Mouse (Mus musculus) intestine, embryonic 14.5 days (tissue): ENCODE data around the gene Tyro3. TPM values are rescaled to one million over a fixed set of nuclear protein-coding genes. Genes with fewer than 3 reads are reported as not detected.
A peak's percentile ranks its signal among the peaks of the same experiment; 100 is the strongest.

Experiments
- ATAC-seq: fragments of 200-750 bp; cut with Nextera tagmentation; replicated peaks from 2 replicates; pipeline ENCODE4 v1.8.0; 2017; ENCODE audit warnings: low read depth, moderate number of reproducible peaks, moderate TSS enrichment, moderate library complexity; ENCODE audit not compliant: low FRiP score, low TSS enrichment
- DNase-seq: peaks from one replicate; pipeline ENCODE4 v3.0.0-alpha.2; 2018; ENCODE audit warnings: low spot score
- H3K27ac ChIP-seq: fragments of 300-500 bp; sonication (generic); 2 replicates; pipeline ENCODE4 v1.5.1; 2014; ENCODE audit warnings: low read depth, mild to moderate bottlenecking, control low read depth
- H3K27me3 ChIP-seq: fragments of 300-500 bp; sonication (generic); replicated peaks from 2 replicates; pipeline ENCODE4 v1.6.1; 2014; ENCODE audit warnings: low read length, control low read depth; ENCODE audit not compliant: control insufficient read depth, insufficient read depth
- H3K36me3 ChIP-seq: fragments of 300-500 bp; sonication (generic); 2 replicates; pipeline ENCODE4 v1.6.1; 2014; ENCODE audit warnings: low read length, control low read depth; ENCODE audit not compliant: control insufficient read depth, insufficient read depth
- H3K4me1 ChIP-seq: fragments of 300-500 bp; sonication (generic); replicated peaks from 2 replicates; pipeline ENCODE4 v1.6.1; 2014; ENCODE audit warnings: low read length, control low read depth, mixed read lengths; ENCODE audit not compliant: control insufficient read depth, insufficient read depth
- H3K4me2 ChIP-seq: fragments of 300-500 bp; sonication (generic); 2 replicates; pipeline ENCODE4 v1.6.1; 2014; ENCODE audit warnings: low read length
- H3K4me3 ChIP-seq: fragments of 300-500 bp; sonication (generic); 2 replicates; pipeline ENCODE4 v1.5.1; 2014; ENCODE audit warnings: low read depth, low read length, control low read depth, mixed read lengths
- H3K9ac ChIP-seq: fragments of 300-500 bp; sonication (generic); 2 replicates; pipeline ENCODE4 v1.6.1; 2014; ENCODE audit warnings: mild to moderate bottlenecking, low read length
- H3K9me3 ChIP-seq: fragments of 300-500 bp; sonication (generic); 2 replicates; pipeline ENCODE4 v1.6.1; 2016; ENCODE audit warnings: low read length, control low read depth; ENCODE audit not compliant: control insufficient read depth
- WGBS: fragments of 180-500 bp; shearing (Covaris S2); extraction: QIAGEN DNeasy Blood & Tissue Kit; methylation state at CpG from one replicate; pipeline ENCODE4 v1.1.7; 2014; 5-methylcytosine and 5-hydroxymethylcytosine counted together
- polyA plus RNA-seq: library from polyadenylated mRNA; unstranded; fragments of >200 nt; fragmentation: Nextera tagmentation; extraction: Ambion mirVana; gene quantifications from 2 replicates; pipeline ENCODE4 v1.2.1, GENCODE M21; 2014

Gene Tyro3
- polyA plus RNA-seq, 1 experiment from 2014 or later, result 21.9 TPM

DNA sequence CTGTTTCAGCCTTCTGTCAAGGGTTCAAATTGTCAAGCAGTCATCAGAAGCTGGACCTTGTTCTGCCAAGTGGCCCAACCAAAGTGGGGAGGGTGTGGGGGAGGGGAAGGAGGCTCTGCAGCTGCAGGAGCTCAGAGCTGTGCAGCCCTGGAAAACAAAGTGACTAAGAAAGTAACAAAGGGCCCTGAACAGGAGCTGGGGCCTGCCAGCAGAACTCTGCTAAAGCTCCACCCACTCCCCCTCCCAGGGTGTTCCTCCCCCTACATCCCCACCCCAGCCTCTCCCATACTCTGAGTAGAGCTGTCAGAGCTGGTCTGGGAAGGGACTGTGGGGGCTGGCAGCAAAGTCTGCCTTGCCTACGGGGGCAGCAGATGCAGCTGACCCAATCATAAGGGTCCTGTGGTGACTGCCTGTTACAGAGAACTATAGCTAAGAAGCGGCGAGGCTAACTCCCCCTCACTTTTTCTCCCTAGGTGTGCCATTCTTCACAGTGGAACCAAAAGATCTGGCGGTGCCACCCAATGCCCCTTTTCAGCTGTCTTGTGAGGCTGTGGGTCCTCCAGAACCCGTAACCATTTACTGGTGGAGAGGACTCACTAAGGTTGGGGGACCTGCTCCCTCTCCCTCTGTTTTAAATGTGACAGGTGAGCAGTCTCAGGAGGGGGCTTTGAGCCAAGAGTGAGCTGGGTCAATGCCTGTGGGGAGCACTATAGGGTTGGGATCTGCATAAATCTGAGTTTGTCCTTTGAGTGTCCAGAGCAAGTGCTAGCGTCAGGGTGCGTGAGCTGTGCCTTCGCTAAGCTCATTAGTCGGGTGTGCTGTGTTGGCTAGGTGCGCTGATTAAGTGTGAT is 5.5 kb downstream of the Tyro3 start:
- H3K9ac ChIP-seq, result no peak overlapping the region; the same call in 1 of the 2 replicates
- H3K4me2 ChIP-seq, result no peak overlapping the region
- peaks cover 20% of the 10 kb centered on the region for H3K4me1 ChIP-seq
- DNase-seq (no peak), ATAC-seq (0 out of 2 replicates have a peak, but pooled peaks have one; percentile 10)
- no peak overlapping the region for H3K4me3 ChIP-seq
- H3K27ac ChIP-seq, result no peak overlapping the region
- no peaks in the 10 kb centered on the region for H3K9me3 ChIP-seq
- no peaks in the 10 kb centered on the region for H3K27me3 ChIP-seq
- 61% methylated on average over 10 of the region's 10 CpGs for WGBS
- peaks cover 20% of the 10 kb centered on the region for H3K36me3 ChIP-seq

DNA sequence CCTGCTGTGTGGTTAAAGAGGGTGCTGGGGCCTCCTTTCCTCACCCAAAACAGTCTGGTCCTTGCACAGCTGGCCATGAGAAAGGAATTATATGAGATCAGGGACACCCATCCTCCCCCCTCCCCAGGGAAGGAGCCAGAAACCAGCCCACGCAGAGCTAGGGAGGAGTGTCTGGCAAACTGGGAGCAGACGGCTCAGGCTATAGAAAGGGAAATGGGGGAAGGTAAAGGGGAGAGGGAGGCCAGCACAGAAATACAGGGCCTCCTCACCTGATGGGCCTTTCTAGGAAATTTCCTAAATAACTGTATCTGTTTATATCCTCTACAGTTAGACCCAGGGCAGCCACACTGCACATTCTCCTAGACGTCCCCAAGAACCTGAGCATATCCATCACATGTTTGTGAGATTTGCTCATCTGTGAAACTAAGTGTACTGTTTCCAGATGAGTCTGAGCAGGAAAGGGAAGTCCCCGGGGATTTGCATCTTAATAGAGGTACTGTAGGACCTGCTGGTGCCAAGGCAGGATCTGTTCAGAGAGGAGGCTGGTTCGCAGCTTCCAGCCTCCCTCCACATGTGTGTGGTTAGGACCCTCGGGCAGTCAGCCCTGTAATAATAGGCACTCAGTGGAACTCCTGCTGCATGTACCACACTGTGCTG is 6.2 kb downstream of the Tyro3 start:
- no peak overlapping the region for H3K9ac ChIP-seq
- no peak for ATAC-seq

DNA sequence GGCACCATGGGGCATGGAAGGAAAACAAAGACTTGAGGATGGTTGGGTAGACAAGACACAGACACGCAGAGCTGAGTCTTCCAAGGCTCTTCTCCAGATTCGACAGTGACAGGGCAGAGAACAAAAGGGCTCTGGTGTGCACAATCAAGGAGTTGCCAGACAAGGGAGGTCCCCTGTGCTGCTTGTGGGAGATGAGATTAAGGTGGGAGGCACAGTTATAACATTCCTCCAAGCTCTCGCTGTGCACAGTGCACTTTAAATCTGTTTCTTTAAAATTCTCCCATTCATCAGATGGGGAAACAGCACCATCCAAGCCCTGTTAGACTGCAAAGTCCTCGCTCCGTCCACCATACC is 6.7 kb downstream of the Tyro3 start:
- H3K4me1 ChIP-seq, result peaks cover 21% of the 10 kb centered on the region
- H3K9ac ChIP-seq, result no peak overlapping the region
- H3K27me3 ChIP-seq, result no peaks in the 10 kb centered on the region
- ATAC-seq (no peak), DNase-seq (no peak)
- no peak overlapping the region for H3K27ac ChIP-seq
- H3K4me2 ChIP-seq, result no peak overlapping the region
- H3K4me3 ChIP-seq, result no peak overlapping the region
- H3K36me3 ChIP-seq, result peaks cover 20% of the 10 kb centered on the region
- WGBS, result 72% methylated on average over 5 of the region's 5 CpGs
- no peaks in the 10 kb centered on the region for H3K9me3 ChIP-seq

More for the DNA sequence above, 6.2 kb downstream of the Tyro3 start:
- Histone ChIP-seq H3K27me3 (no peaks in the 10 kb centered on the region), H3K4me1 (peaks cover 18% of the 10 kb centered on the region), H3K36me3 (peaks cover 20% of the 10 kb centered on the region), H3K4me2 (no peak overlapping the region), H3K4me3 (no peak overlapping the region), H3K9me3 (no peaks in the 10 kb centered on the region), H3K27ac (no peak overlapping the region)
- DNase-seq, result no peak
- 39% methylated on average over 6 of the region's 6 CpGs for WGBS

DNA sequence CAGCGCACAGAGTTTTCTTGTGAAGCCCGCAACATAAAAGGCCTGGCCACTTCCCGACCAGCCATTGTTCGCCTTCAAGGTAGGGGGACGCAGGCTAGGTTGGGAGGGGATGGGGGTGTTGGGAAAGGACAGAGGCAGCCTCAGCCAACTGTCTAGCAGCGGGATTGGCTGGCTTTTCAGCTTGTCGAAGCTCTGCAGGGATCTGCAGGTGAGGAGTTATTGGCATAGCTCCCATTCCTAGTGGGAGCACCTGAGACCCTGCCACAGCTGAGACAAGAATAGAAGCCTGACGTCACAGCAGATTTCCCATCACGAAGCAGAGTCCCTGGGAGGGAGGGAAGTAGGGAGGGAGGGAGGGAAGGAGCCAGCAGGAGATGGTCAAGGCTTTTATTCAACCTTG is 7.2 kb downstream of the Tyro3 start:
- peaks cover 21% of the 10 kb centered on the region for H3K4me1 ChIP-seq
- ATAC-seq (no peak), DNase-seq (no peak)
- H3K4me3 ChIP-seq, result no peak overlapping the region
- no peak overlapping the region for H3K4me2 ChIP-seq
- no peak overlapping the region for H3K9ac ChIP-seq
- H3K9me3 ChIP-seq, result no peaks in the 10 kb centered on the region
- 68% methylated on average over 9 of the region's 9 CpGs for WGBS
- no peaks in the 10 kb centered on the region for H3K27me3 ChIP-seq
- no peak overlapping the region for H3K27ac ChIP-seq
- peaks cover 22% of the 10 kb centered on the region for H3K36me3 ChIP-seq

DNA sequence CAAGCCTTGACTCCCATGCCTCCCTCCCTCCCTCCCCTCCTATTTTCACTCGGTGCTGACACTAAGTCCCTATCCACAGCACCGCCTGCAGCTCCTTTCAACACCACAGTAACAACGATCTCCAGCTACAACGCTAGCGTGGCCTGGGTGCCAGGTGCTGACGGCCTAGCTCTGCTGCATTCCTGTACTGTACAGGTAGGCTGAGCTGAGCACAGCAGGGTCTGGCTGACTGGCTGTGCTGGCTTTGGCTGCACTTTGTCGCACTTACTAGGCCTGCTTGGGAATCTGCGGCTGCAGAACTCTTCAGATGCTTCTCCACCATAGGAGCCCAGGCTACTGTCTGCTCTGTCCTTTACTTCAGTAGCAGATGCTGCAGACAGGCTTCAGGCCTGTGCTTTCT is 8.0 kb downstream of the Tyro3 start:
- H3K9me3 ChIP-seq, result no peaks in the 10 kb centered on the region
- H3K4me2 ChIP-seq, result no peak overlapping the region
- H3K9ac ChIP-seq, result no peak overlapping the region
- DNase-seq, result no peak
- H3K36me3 ChIP-seq, result peaks cover 29% of the 10 kb centered on the region
- WGBS, result 66% methylated on average over 8 of the region's 8 CpGs
- no peak overlapping the region for H3K27ac ChIP-seq
- H3K4me3 ChIP-seq, result no peak overlapping the region
- no peak for ATAC-seq
- H3K27me3 ChIP-seq, result no peaks in the 10 kb centered on the region
- peaks cover 17% of the 10 kb centered on the region for H3K4me1 ChIP-seq

DNA sequence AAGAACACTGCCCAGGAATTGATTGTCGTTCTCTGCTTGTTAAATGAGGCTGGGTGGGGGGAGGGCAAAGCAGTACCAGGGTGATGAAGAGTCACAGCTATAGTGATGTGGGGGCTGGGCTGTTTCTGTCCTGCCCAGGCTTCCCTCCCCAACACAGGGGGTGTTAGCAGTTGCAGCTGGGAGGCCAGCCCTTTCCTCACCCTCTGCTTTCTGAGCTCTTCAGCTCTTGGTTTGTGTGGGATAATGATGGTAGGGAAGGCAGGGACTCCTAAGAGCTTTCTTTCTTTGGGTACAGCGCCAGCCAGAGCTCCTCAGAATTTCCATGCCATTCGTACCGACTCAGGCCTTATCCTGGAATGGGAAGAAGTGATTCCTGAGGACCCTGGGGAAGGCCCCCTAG is 10.9 kb downstream of the Tyro3 start:
- Histone ChIP-seq H3K4me3 (no peak overlapping the region), H3K36me3 (peaks cover 49% of the 10 kb centered on the region), H3K4me1 (peaks cover 5% of the 10 kb centered on the region; the same call in 1 of the 2 replicates), H3K27ac (no peak overlapping the region), H3K4me2 (no peak overlapping the region), H3K27me3 (no peaks in the 10 kb centered on the region), H3K9me3 (no peaks in the 10 kb centered on the region), H3K9ac (no peak overlapping the region)
- ATAC-seq (no peak), DNase-seq (no peak)
- WGBS, result 24% methylated on average over 4 of the region's 4 CpGs

DNA sequence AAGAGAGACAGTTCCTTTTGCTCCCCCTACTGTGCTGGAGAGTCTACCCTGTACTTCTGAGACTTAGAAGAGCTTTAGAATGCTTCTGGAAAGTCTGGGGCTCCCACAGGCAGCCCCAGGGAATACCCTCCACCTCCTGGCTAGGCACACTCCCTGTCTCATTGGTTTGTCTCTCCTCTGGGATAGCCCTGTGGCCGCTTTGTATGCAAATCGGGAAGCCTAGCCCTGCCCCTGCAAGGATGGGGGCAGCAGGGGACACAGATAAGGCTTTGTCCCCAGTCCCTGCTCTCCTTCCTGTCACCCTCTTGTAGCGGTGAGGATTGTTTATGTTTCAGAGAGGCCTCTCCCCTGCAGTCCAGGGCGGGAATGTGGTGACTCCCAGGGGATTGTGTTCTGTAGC is 11.3 kb downstream of the Tyro3 start:
- Histone ChIP-seq H3K4me1 (peaks cover 5% of the 10 kb centered on the region; the same call in 1 of the 2 replicates), H3K4me3 (no peak overlapping the region), H3K27me3 (no peaks in the 10 kb centered on the region), H3K36me3 (peaks cover 48% of the 10 kb centered on the region), H3K4me2 (no peak overlapping the region), H3K9ac (no peak overlapping the region), H3K9me3 (no peaks in the 10 kb centered on the region), H3K27ac (no peak overlapping the region)
- DNase-seq, result no peak
- no peak for ATAC-seq
- 29% methylated on average over 4 of the region's 4 CpGs for WGBS

DNA sequence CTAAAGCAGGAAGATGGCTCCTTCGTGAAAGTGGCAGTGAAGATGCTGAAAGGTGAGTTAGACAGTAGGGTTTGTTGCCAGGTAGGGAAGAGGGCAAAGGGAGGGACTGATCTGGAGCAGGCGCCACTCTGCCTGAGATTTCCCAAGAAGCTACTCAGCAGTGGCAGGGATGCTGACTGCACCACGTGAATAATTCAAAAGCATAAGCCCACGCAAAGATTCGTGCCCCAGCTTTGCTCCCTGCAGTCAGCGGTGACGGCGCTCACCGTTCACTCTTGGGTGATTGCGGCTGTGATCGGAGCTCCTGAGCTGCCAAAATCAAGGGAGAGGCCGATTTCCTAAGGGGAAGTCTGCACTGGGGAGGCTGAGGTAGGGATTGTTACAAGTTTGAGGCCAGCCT is 13.4 kb downstream of the Tyro3 start:
- 88% methylated on average over 12 of the region's 12 CpGs for WGBS
- no peak overlapping the region for H3K4me3 ChIP-seq
- H3K27me3 ChIP-seq, result no peaks in the 10 kb centered on the region
- H3K36me3 ChIP-seq, result peaks cover 41% of the 10 kb centered on the region
- ATAC-seq (no peak), DNase-seq (no peak)
- no peak overlapping the region for H3K27ac ChIP-seq
- H3K9me3 ChIP-seq, result no peaks in the 10 kb centered on the region
- no peak overlapping the region for H3K9ac ChIP-seq
- no peak overlapping the region for H3K4me2 ChIP-seq
- peaks cover 5% of the 10 kb centered on the region; the same call in 1 of the 2 replicates for H3K4me1 ChIP-seq
